ENCODE assay signal across 22 mouse cellular contexts in the genomic region with DNA sequence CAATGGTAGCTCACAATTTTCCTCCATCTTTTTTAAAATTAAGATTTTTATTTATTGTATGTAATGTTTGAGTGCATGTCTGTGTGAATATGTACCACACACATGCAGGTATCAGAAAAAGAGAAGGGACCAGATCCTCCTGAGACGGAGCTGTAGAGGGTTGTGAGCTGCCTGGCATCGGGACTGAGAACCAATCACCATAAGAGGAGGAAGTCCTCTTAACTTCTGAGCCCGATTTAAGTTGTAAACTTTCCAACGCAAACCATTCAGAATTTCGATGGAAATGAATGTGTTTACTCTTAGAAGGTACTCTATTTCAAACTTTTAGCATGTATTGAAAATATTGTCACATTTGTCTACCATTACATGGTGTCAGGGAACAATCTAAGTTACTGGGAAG.
DNase-seq lines count a peak whose midpoint lies in the region; ATAC-seq and TF ChIP-seq lines count a peak whose summit lies in the region.
"Had no signal": no experiment of that assay in that cellular context is flagged by ENCODE, and none has a peak within 500 bp of the region (broad histone marks: within the 10 kb centered on the region; RNA-seq: fewer than 3 reads in every experiment).

No protein-coding gene starts in this region.

- H3K27me3 ChIP-seq in heart, embryonic 12.5 days (replicated peaks): no peaks in the 10 kb centered on the region
- H3K27me3 ChIP-seq in stomach, embryonic 16.5 days (ENCODE audit: control insufficient read depth, insufficient read depth, low read length): no peaks in the 10 kb centered on the region
- H3K27me3 ChIP-seq in stomach, postnatal 0 days (ENCODE audit: control insufficient read depth, insufficient read depth, low read length): no peaks in the 10 kb centered on the region
- H3K27me3 ChIP-seq: forebrain, embryonic 15.5 days; hindbrain, embryonic 13.5 days had no signal

- H3K4me2 ChIP-seq in heart, embryonic 12.5 days: no peak overlapping the region
- peak overlapping the region; percentile 37; the same call in 1 of the 2 replicates for H3K4me2 ChIP-seq in stomach, embryonic 16.5 days (ENCODE audit: low read depth, low read length)
- no peak overlapping the region for H3K4me2 ChIP-seq in stomach, postnatal 0 days (replicated peaks; ENCODE audit: low read depth)
- H3K4me2 ChIP-seq: forebrain, embryonic 15.5 days; hindbrain, embryonic 13.5 days had no signal

- H3K9ac ChIP-seq in heart, embryonic 12.5 days: no peak overlapping the region
- no peak overlapping the region for H3K9ac ChIP-seq in stomach, embryonic 16.5 days (ENCODE audit: low read length)
- no peak overlapping the region for H3K9ac ChIP-seq in stomach, postnatal 0 days (ENCODE audit: low read length)
- H3K9ac ChIP-seq: forebrain, embryonic 15.5 days; hindbrain, embryonic 13.5 days had no signal

- no peak for ATAC-seq in heart, embryonic 12.5 days (ENCODE audit: insufficient number of reproducible peaks, low FRiP score)
- no peak for ATAC-seq in stomach, embryonic 16.5 days (ENCODE audit: insufficient read depth, low FRiP score)
- ATAC-seq in stomach, postnatal 0 days (ENCODE audit: low FRiP score, low TSS enrichment): no peak
- ATAC-seq in megakaryocyte, adult 5-6 weeks (ENCODE audit: poor library complexity, severe bottlenecking): peak; percentile 70
- ATAC-seq: forebrain, embryonic 15.5 days had no signal

- TF ChIP-seq EP300 in stomach, postnatal 0 days (optimal IDR thresholded peaks at IDR 0.05): no peak

- H3K36me3 ChIP-seq in heart, embryonic 12.5 days: no peaks in the 10 kb centered on the region
- no peaks in the 10 kb centered on the region for H3K36me3 ChIP-seq in stomach, embryonic 16.5 days (ENCODE audit: control insufficient read depth, insufficient read depth, low read length)
- no peaks in the 10 kb centered on the region for H3K36me3 ChIP-seq in stomach, postnatal 0 days (ENCODE audit: control insufficient read depth, insufficient read depth, low read length)
- H3K36me3 ChIP-seq: forebrain, embryonic 15.5 days; hindbrain, embryonic 13.5 days had no signal

- no peak overlapping the region for H3K4me3 ChIP-seq in heart, embryonic 12.5 days
- H3K4me3 ChIP-seq in stomach, embryonic 16.5 days (replicated peaks; ENCODE audit: low read length): no peak overlapping the region
- no peak overlapping the region for H3K4me3 ChIP-seq in stomach, postnatal 0 days (ENCODE audit: low read depth, low read length)
- H3K4me3 ChIP-seq: erythroblast, embryonic 14.5 days; forebrain, embryonic 15.5 days; hindbrain, embryonic 13.5 days; myocyte had no signal

- H3K27ac ChIP-seq in heart, embryonic 12.5 days (ENCODE audit: poor library complexity, severe bottlenecking): no peak overlapping the region
- H3K27ac ChIP-seq in stomach, embryonic 16.5 days (ENCODE audit: low read length): no peak overlapping the region
- no peak overlapping the region for H3K27ac ChIP-seq in stomach, postnatal 0 days (replicated peaks)
- H3K27ac ChIP-seq: forebrain, embryonic 15.5 days; hindbrain, embryonic 13.5 days; left cerebral cortex, adult 2 months had no signal

- DNase-seq in heart, adult 11 months: peak; percentile 43
- no peak for DNase-seq in stomach, postnatal 0 days (ENCODE audit: low spot score)
- DNase-seq in adrenal gland, postnatal 4 days (ENCODE audit: low spot score in 2 of 2): no peak
- DNase-seq in layer of hippocampus, postnatal 36 days: no peak
- DNase-seq in frontal cortex, postnatal 36 days (ENCODE audit: low spot score in 2 of 2): no peak
- DNase-seq: adrenal gland, postnatal 14 days; cerebellum, adult 18-20 months; heart, adult 2 months; lung, adult 2 months; lung, postnatal 4 days; midbrain, embryonic 14.5 days; retina, postnatal 1 day; right cerebral cortex, postnatal 4 days; thymus, adult 2 months had no signal

- H3K9me3 ChIP-seq in heart, embryonic 12.5 days (replicated peaks): no peaks in the 10 kb centered on the region
- H3K9me3 ChIP-seq in stomach, embryonic 16.5 days (replicated peaks; ENCODE audit: control insufficient read depth, low read length): no peaks in the 10 kb centered on the region
- H3K9me3 ChIP-seq in stomach, postnatal 0 days (ENCODE audit: control insufficient read depth, low read length): no peaks in the 10 kb centered on the region
- H3K9me3 ChIP-seq: forebrain, embryonic 15.5 days; hindbrain, embryonic 13.5 days had no signal

- H3K4me1 ChIP-seq in heart, embryonic 12.5 days (replicated peaks): peaks cover 10% of the 10 kb centered on the region
- no peaks in the 10 kb centered on the region for H3K4me1 ChIP-seq in stomach, embryonic 16.5 days (ENCODE audit: control insufficient read depth, insufficient read depth, low read length)
- H3K4me1 ChIP-seq in stomach, postnatal 0 days (replicated peaks; ENCODE audit: control insufficient read depth, insufficient read depth): no peaks in the 10 kb centered on the region
- H3K4me1 ChIP-seq: forebrain, embryonic 15.5 days; hindbrain, embryonic 13.5 days had no signal

- no peak for TF ChIP-seq CTCF in stomach, postnatal 0 days (IDR thresholded peaks at IDR 0.05; ENCODE audit: low read depth)

- WGBS in heart, embryonic 12.5 days: 91% methylated on average over 5 of the region's 5 CpGs
- 80% methylated on average over 5 of the region's 5 CpGs for WGBS in stomach, embryonic 16.5 days
- WGBS in stomach, postnatal 0 days: 75% methylated on average over 5 of the region's 5 CpGs
